Mouse (Mus musculus): ENCODE measurements around the gene Cabp1. TPM values are rescaled to one million over a fixed set of nuclear protein-coding genes. Genes with fewer than 3 reads are reported as not detected.

The Cabp1 gene
- polyA plus RNA-seq, 1 experiment: 3.1 TPM

DNA sequence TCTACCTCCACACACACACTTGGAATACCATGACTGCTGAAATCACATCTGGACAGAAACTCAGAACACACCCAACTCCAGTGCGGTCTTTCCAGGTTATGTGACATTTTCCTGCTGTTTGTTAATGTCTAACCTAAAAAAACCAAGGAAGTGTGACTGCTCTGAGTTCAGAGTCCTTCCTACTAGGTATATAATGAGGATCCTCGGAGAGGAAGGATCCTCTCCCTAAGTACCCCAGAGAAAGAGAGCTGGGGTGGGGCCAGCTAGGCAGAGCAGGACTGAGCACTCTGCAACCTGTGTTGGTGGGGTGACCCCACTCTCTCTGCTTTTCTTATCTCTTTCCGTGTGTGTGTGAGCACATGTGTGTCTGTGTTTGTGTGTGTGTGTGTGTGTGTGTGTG, 46.8 kb downstream of the Cabp1 start:
- H3K4me3 ChIP-seq: no peak overlapping the region
- peaks cover 5% of the 10 kb centered on the region for H3K79me2 ChIP-seq (ENCODE audit: control insufficient read depth, insufficient read depth)
- H3K4me2 ChIP-seq (ENCODE audit: low read depth): no peak overlapping the region
- no peak for TF ChIP-seq REST (IDR thresholded peaks at IDR 0.05; ENCODE audit: insufficient read depth, insufficient read length)
- no peak for TF ChIP-seq MYOD1 (IDR thresholded peaks at IDR 0.05; ENCODE audit: control insufficient read depth in 1 of 3, insufficient read length in 2 of 3, low read depth in 2 of 3)
- no peak for TF ChIP-seq POLR2AphosphoS2 (IDR thresholded peaks at IDR 0.05; ENCODE audit: insufficient read length, low read depth)
- TF ChIP-seq MAX (IDR thresholded peaks at IDR 0.05; ENCODE audit: low read depth): no peak
- no peak for TF ChIP-seq CEBPB (IDR thresholded peaks at IDR 0.05; ENCODE audit: insufficient read depth, poor library complexity, severe bottlenecking)
- TF ChIP-seq SRF (IDR thresholded peaks at IDR 0.05; ENCODE audit: control insufficient read depth, insufficient read length, low read depth): no peak
- TF ChIP-seq MYOG (IDR thresholded peaks at IDR 0.05; ENCODE audit: control insufficient read depth in 1 of 3, insufficient read depth in 1 of 3, insufficient read length in 2 of 3, low read depth in 2 of 3): no peak
- no peak for TF ChIP-seq TCF3 (IDR thresholded peaks at IDR 0.05; ENCODE audit: insufficient read length, low read depth)
- TF ChIP-seq USF1 (IDR thresholded peaks at IDR 0.05; ENCODE audit: low read depth): no peak
- no peak for TF ChIP-seq E2F4 (IDR thresholded peaks at IDR 0.05; ENCODE audit: insufficient read depth)
- TF ChIP-seq TCF12 (IDR thresholded peaks at IDR 0.05; ENCODE audit: insufficient read depth, poor library complexity, severe bottlenecking): no peak
- no peak for TF ChIP-seq POLR2A (IDR thresholded peaks at IDR 0.05; ENCODE audit: insufficient read length, low read depth)
- H3K27me3 ChIP-seq (ENCODE audit: control insufficient read depth, insufficient read depth, insufficient read length): no peaks in the 10 kb centered on the region
- peaks cover 35% of the 10 kb centered on the region for H3K36me3 ChIP-seq (ENCODE audit: control insufficient read depth, insufficient read depth)
- H3ac ChIP-seq (ENCODE audit: control insufficient read depth, insufficient read length): no peak overlapping the region

DNA sequence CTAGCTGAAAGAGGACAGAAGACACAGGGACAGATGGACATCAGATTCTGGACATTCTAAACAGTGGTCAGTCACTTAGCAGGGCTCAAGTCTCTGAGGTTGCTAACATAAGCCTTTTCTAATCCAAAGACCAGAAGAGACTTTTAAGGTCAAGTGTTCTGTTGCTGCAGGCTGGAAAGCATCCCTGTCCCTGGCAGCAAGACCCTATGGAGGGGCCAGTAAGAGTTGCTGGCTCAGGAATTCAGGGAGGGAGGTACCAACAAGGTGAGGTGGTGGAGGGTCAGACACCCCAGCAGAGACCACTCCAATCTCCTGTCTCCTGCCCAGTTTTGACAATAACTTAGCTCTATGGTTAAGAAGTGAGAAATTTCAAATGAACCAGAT, 47.4 kb downstream of the Cabp1 start:
- H3K36me3 ChIP-seq (ENCODE audit: control insufficient read depth, insufficient read depth): peaks cover 35% of the 10 kb centered on the region
- H3ac ChIP-seq (ENCODE audit: control insufficient read depth, insufficient read length): no peak overlapping the region
- H3K4me2 ChIP-seq (ENCODE audit: low read depth): no peak overlapping the region
- TF ChIP-seq MYOD1 (IDR thresholded peaks at IDR 0.05; ENCODE audit: control insufficient read depth in 1 of 3, insufficient read length in 2 of 3, low read depth in 2 of 3): no peak
- no peak for TF ChIP-seq MAX (IDR thresholded peaks at IDR 0.05; ENCODE audit: low read depth)
- TF ChIP-seq TCF3 (IDR thresholded peaks at IDR 0.05; ENCODE audit: insufficient read length, low read depth): no peak
- no peak for TF ChIP-seq MYOG (IDR thresholded peaks at IDR 0.05; ENCODE audit: control insufficient read depth in 1 of 3, insufficient read depth in 1 of 3, insufficient read length in 2 of 3, low read depth in 2 of 3)
- no peak for TF ChIP-seq SRF (IDR thresholded peaks at IDR 0.05; ENCODE audit: control insufficient read depth, insufficient read length, low read depth)
- TF ChIP-seq POLR2A (IDR thresholded peaks at IDR 0.05; ENCODE audit: insufficient read length, low read depth): no peak
- no peak for TF ChIP-seq USF1 (IDR thresholded peaks at IDR 0.05; ENCODE audit: low read depth)
- TF ChIP-seq CEBPB (IDR thresholded peaks at IDR 0.05; ENCODE audit: insufficient read depth, poor library complexity, severe bottlenecking): no peak
- no peak for TF ChIP-seq REST (IDR thresholded peaks at IDR 0.05; ENCODE audit: insufficient read depth, insufficient read length)
- no peak for TF ChIP-seq E2F4 (IDR thresholded peaks at IDR 0.05; ENCODE audit: insufficient read depth)
- TF ChIP-seq TCF12 (IDR thresholded peaks at IDR 0.05; ENCODE audit: insufficient read depth, poor library complexity, severe bottlenecking): no peak
- TF ChIP-seq POLR2AphosphoS2 (IDR thresholded peaks at IDR 0.05; ENCODE audit: insufficient read length, low read depth): no peak
- H3K4me3 ChIP-seq: no peak overlapping the region
- no peaks in the 10 kb centered on the region for H3K27me3 ChIP-seq (ENCODE audit: control insufficient read depth, insufficient read depth, insufficient read length)
- H3K79me2 ChIP-seq (ENCODE audit: control insufficient read depth, insufficient read depth): no peaks in the 10 kb centered on the region

DNA sequence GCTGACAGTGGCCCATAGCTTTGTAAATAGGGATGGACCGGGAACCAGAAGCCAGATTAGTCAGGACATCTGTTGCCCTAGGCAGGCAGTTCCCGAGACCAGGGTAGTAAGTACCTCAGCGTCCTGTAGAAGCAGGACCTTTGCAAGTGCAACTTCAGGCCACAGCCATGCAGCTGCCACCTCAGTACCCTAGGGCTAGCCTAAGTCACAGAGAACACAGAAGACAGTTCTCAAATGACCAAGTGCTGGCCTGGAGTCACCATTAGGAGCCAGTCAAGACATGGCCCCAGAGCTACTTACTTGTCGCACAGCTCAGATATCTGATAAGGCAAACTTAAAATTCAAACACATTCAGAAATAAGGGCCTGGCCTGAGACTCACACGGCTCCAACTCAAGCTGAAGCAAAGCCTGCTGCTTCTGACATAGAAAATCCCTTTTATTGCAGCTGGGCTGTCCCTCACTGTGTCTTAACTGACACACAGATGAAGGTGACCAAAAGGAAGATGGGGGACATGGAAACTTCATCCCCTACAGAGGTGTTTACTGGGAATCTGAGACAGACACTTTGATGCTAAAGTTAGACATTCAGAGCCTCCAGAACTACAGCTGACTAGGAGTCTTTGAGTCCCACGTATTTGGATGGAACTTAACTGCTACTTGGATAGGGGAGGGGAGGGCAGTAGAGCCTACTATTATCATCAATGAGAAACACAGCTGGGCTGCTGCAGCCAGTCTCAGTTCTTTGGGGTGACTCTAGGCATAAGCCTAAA, 48.0 kb downstream of the Cabp1 start:
- peaks cover 35% of the 10 kb centered on the region for H3K36me3 ChIP-seq (ENCODE audit: control insufficient read depth, insufficient read depth)
- no peak overlapping the region for H3K4me2 ChIP-seq (ENCODE audit: low read depth)
- TF ChIP-seq POLR2A (IDR thresholded peaks at IDR 0.05; ENCODE audit: insufficient read length, low read depth) (no peak), MAX (IDR thresholded peaks at IDR 0.05; ENCODE audit: low read depth) (no peak), E2F4 (IDR thresholded peaks at IDR 0.05; ENCODE audit: insufficient read depth) (no peak), CEBPB (IDR thresholded peaks at IDR 0.05; ENCODE audit: insufficient read depth, poor library complexity, severe bottlenecking) (no peak), MYOD1 (IDR thresholded peaks at IDR 0.05; ENCODE audit: control insufficient read depth in 1 of 3, insufficient read length in 2 of 3, low read depth in 2 of 3) (no peak), SRF (IDR thresholded peaks at IDR 0.05; ENCODE audit: control insufficient read depth, insufficient read length, low read depth) (no peak), REST (IDR thresholded peaks at IDR 0.05; ENCODE audit: insufficient read depth, insufficient read length) (no peak), USF1 (IDR thresholded peaks at IDR 0.05; ENCODE audit: low read depth) (no peak), POLR2AphosphoS2 (IDR thresholded peaks at IDR 0.05; ENCODE audit: insufficient read length, low read depth) (no peak), TCF3 (IDR thresholded peaks at IDR 0.05; ENCODE audit: insufficient read length, low read depth) (no peak), TCF12 (IDR thresholded peaks at IDR 0.05; ENCODE audit: insufficient read depth, poor library complexity, severe bottlenecking) (no peak)
- no peak overlapping the region for H3ac ChIP-seq (ENCODE audit: control insufficient read depth, insufficient read length)
- no peak overlapping the region for H3K4me3 ChIP-seq
- H3K27me3 ChIP-seq (ENCODE audit: control insufficient read depth, insufficient read depth, insufficient read length): no peaks in the 10 kb centered on the region
- no peaks in the 10 kb centered on the region for H3K79me2 ChIP-seq (ENCODE audit: control insufficient read depth, insufficient read depth)

DNA sequence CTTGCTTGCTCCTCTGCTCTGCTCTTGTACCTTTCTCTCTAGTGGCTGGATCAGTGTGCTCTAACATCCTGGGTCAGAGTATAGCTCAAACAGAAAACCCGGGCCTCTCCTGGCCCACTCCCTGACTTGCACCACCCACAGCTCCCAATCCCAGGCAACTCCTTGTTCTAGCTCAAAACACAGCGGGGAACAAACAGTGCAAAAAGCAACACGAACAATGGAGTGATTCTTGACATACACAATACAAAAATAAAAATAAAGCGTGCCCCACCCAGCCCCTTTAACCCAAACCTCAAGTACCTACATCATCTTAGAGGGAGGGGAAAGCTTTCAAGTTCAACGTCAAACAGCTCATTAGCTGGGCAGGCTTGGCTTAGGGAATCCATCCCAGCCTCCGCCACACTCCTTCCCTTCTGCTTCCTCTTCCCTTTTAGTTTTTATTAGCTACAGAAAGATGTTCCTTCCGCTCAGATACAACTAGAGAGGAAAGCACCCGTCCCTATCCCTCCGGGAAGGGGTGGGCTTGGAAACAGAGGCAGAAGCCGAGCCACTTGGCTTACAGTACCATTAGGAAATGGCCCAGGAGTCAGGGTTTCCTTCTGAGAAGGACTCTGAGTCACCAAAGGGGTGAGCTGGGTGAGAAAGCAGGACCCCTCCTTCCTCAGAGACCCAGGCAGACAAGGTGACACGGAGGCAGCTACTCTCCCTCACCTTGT, 48.8 kb downstream of the Cabp1 start:
- TF ChIP-seq USF1 (IDR thresholded peaks at IDR 0.05; ENCODE audit: low read depth) (no peak), REST (IDR thresholded peaks at IDR 0.05; ENCODE audit: insufficient read depth, insufficient read length) (no peak), MAX (IDR thresholded peaks at IDR 0.05; ENCODE audit: low read depth) (no peak), MYOD1 (IDR thresholded peaks at IDR 0.05; ENCODE audit: control insufficient read depth in 1 of 3, insufficient read length in 2 of 3, low read depth in 2 of 3) (no peak), TCF12 (IDR thresholded peaks at IDR 0.05; ENCODE audit: insufficient read depth, poor library complexity, severe bottlenecking) (no peak), POLR2AphosphoS2 (IDR thresholded peaks at IDR 0.05; ENCODE audit: insufficient read length, low read depth) (no peak), MYOG (IDR thresholded peaks at IDR 0.05; ENCODE audit: control insufficient read depth in 1 of 3, insufficient read depth in 1 of 3, insufficient read length in 2 of 3, low read depth in 2 of 3) (no peak), POLR2A (IDR thresholded peaks at IDR 0.05; ENCODE audit: insufficient read length, low read depth) (no peak), TCF3 (IDR thresholded peaks at IDR 0.05; ENCODE audit: insufficient read length, low read depth) (no peak), SRF (IDR thresholded peaks at IDR 0.05; ENCODE audit: control insufficient read depth, insufficient read length, low read depth) (no peak), CEBPB (IDR thresholded peaks at IDR 0.05; ENCODE audit: insufficient read depth, poor library complexity, severe bottlenecking) (no peak), E2F4 (IDR thresholded peaks at IDR 0.05; ENCODE audit: insufficient read depth) (no peak)
- peaks cover 30% of the 10 kb centered on the region for H3K36me3 ChIP-seq (ENCODE audit: control insufficient read depth, insufficient read depth)

More for the DNA sequence above, 48.8 kb downstream of the Cabp1 start:
- Histone ChIP-seq H3K4me2 (ENCODE audit: low read depth) (no peak overlapping the region), H3K79me2 (ENCODE audit: control insufficient read depth, insufficient read depth) (no peaks in the 10 kb centered on the region), H3ac (ENCODE audit: control insufficient read depth, insufficient read length) (no peak overlapping the region), H3K27me3 (ENCODE audit: control insufficient read depth, insufficient read depth, insufficient read length) (no peaks in the 10 kb centered on the region), H3K4me3 (no peak overlapping the region)

Measured in myocyte (in vitro differentiated cells).